26 mouse cellular contexts compared by ENCODE assay signal in genomic region chr2:22026794-22027193, GRCm38 (mm10).
A peak's percentile ranks its signal among the peaks of the same experiment; 100 is the strongest.
DNase-seq lines count a peak whose midpoint lies in the region.
"Had no signal": no experiment of that assay in that cellular context is flagged by ENCODE, and none has a peak within 500 bp of the region (broad histone marks: within the 10 kb centered on the region; RNA-seq: fewer than 3 reads in every experiment).

No protein-coding gene starts in this region.

- no peaks in the 10 kb centered on the region for H3K9me3 ChIP-seq in limb, embryonic 10.5 days (replicated peaks)
- H3K9me3 ChIP-seq: embryonic facial prominence, embryonic 13.5 days; embryonic facial prominence, embryonic 15.5 days; forebrain, embryonic 10.5 days; forebrain, embryonic 12.5 days had no signal

- peak; percentile 4 for DNase-seq in layer of hippocampus, adult 9-11 months
- DNase-seq in layer of hippocampus, postnatal 14 days (ENCODE audit: low spot score in 2 of 2): no peak
- DNase-seq in left cerebral cortex, postnatal 36 days (ENCODE audit: low spot score in 2 of 2): peak; percentile 7 to 9
- DNase-seq in left cerebral cortex, postnatal 4 days: no peak
- peak; percentile 20 to 28 for DNase-seq in right cerebral cortex, postnatal 10 days (ENCODE audit: low spot score in 2 of 2)
- DNase-seq in right cerebral cortex, postnatal 14 days: no peak
- peak; percentile 77 for DNase-seq in brain, adult 2 months (ENCODE audit: low read depth, low spot score)
- DNase-seq in limb, embryonic 10.5 days (ENCODE audit: low spot score): no peak
- DNase-seq: adrenal gland, adult 8-10 months; adrenal gland, postnatal 14 days; adrenal gland, postnatal 36 days; B cell, adult 2 months; cerebellum, adult 11 months; cerebellum, adult 18-20 months; cerebellum, adult 8-10 months; cerebellum, adult 9-11 months; cerebellum, postnatal 14 days; cerebellum, postnatal 36 days; embryo, embryonic 11 days had no signal

- 90% methylated on average over 1 of the region's 1 CpGs for WGBS in limb, embryonic 10.5 days

- H3K4me3 ChIP-seq in limb, embryonic 10.5 days: no peak overlapping the region
- H3K4me3 ChIP-seq: embryonic facial prominence, embryonic 13.5 days; embryonic facial prominence, embryonic 15.5 days; erythroblast, embryonic 14.5 days; forebrain, embryonic 10.5 days; forebrain, embryonic 12.5 days had no signal

- H3K4me1 ChIP-seq in limb, embryonic 10.5 days: no peaks in the 10 kb centered on the region
- H3K4me1 ChIP-seq: embryonic facial prominence, embryonic 13.5 days; embryonic facial prominence, embryonic 15.5 days had no signal

- H3K27me3 ChIP-seq in limb, embryonic 10.5 days (ENCODE audit: low read depth, poor library complexity, severe bottlenecking): no peaks in the 10 kb centered on the region
- H3K27me3 ChIP-seq: CH12.LX; embryonic facial prominence, embryonic 13.5 days; embryonic facial prominence, embryonic 15.5 days; forebrain, embryonic 12.5 days had no signal

- H3K36me3 ChIP-seq in limb, embryonic 10.5 days: no peaks in the 10 kb centered on the region
- H3K36me3 ChIP-seq: embryonic facial prominence, embryonic 13.5 days; embryonic facial prominence, embryonic 15.5 days; forebrain, embryonic 10.5 days; forebrain, embryonic 12.5 days; G1E had no signal

- intact Hi-C loops in left cerebral cortex, postnatal 36 days (cut with DNase I): no loop called here
- intact Hi-C loops in left cerebral cortex, postnatal 4 days (cut with DNase I): no loop called here

- no peak overlapping the region for H3K27ac ChIP-seq in limb, embryonic 10.5 days
- H3K27ac ChIP-seq: embryonic facial prominence, embryonic 13.5 days; embryonic facial prominence, embryonic 15.5 days; forebrain, embryonic 10.5 days; forebrain, embryonic 12.5 days had no signal

Comparison
In these comparisons a context has a peak if more than half of its experiments do, and no peak if none do; other contexts are left out.
1. DNase-seq: peak in layer of hippocampus, adult 9-11 months (single experiment), left cerebral cortex, postnatal 36 days (2 of 2), right cerebral cortex, postnatal 10 days (2 of 2) and brain, adult 2 months (single experiment); none in layer of hippocampus, postnatal 14 days (0 of 2), left cerebral cortex, postnatal 4 days (single experiment), right cerebral cortex, postnatal 14 days (single experiment) and limb, embryonic 10.5 days (single experiment).